Mouse (Mus musculus): Measurements from ENCODE around the gene Senp6.

DNA sequence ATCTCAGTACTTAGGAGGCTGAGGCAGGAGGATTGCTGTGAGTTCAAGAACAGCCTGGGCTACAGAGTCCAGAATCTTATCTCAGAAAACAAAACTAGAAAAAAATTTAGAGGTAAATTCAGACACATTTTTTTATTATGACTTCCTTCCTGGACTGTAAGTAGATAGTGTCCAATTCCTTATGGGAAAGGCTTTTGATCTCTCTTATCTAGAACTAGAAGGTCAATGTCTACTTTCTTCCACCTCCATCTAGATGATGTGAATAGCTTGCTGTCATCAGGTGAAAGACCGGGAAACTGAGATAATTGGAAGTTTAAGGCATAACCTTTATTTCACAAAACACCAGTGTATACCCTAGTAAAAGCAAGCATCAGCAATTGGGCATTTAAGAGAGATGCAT, 115.0 kb downstream of the Senp6 start:
- no peak for TF ChIP-seq POLR2A (IDR thresholded peaks at IDR 0.05; ENCODE audit: borderline replicate concordance, low read depth, low read length)
- TF ChIP-seq CTCF (IDR thresholded peaks at IDR 0.05; ENCODE audit: low read depth, low read length) = no peak
